Mouse (Mus musculus) forebrain, embryonic 13.5 days (tissue): ENCODE results near the gene BC029722. TPM values are rescaled to one million over a fixed set of nuclear protein-coding genes. Genes with fewer than 3 reads are reported as not detected.

Experiments
- ATAC-seq: fragments of 200-750 bp; cut with Nextera tagmentation; 2 replicates; pipeline ENCODE4 v1.8.0; 2017
- H3K27ac ChIP-seq: fragments of 300-500 bp; sonication (generic); 2 replicates; pipeline ENCODE4 v1.5.1; 2015; ENCODE audit warnings: inconsistent platforms, mild to moderate bottlenecking, moderate library complexity
- H3K27me3 ChIP-seq: fragments of 300-500 bp; sonication (generic); 2 replicates; pipeline ENCODE4 v1.6.1; 2015; ENCODE audit warnings: mild to moderate bottlenecking, inconsistent platforms
- H3K36me3 ChIP-seq: fragments of 300-500 bp; sonication (generic); 2 replicates; pipeline ENCODE4 v1.6.1; 2015; ENCODE audit warnings: mild to moderate bottlenecking, inconsistent platforms; ENCODE audit not compliant: poor library complexity, severe bottlenecking
- H3K4me1 ChIP-seq: fragments of 300-500 bp; sonication (generic); 2 replicates; pipeline ENCODE4 v1.6.1; 2015; ENCODE audit warnings: inconsistent platforms
- H3K4me2 ChIP-seq: fragments of 300-500 bp; sonication (generic); 2 replicates; pipeline ENCODE4 v1.6.1; 2015; ENCODE audit warnings: inconsistent platforms, mild to moderate bottlenecking, moderate library complexity
- H3K4me3 ChIP-seq: fragments of 300-500 bp; sonication (generic); 2 replicates; pipeline ENCODE4 v1.5.1; 2015; ENCODE audit warnings: mild to moderate bottlenecking, inconsistent platforms
- H3K9ac ChIP-seq: fragments of 300-500 bp; sonication (generic); 2 replicates; pipeline ENCODE4 v1.6.1; 2015; ENCODE audit warnings: mild to moderate bottlenecking, inconsistent platforms
- H3K9me3 ChIP-seq: fragments of 300-500 bp; sonication (generic); replicated peaks from 2 replicates; pipeline ENCODE4 v1.6.1; 2016; ENCODE audit warnings: inconsistent platforms
- WGBS: fragments of 180-500 bp; shearing (Covaris S2); methylation state at CpG from one replicate; pipeline ENCODE4 v1.1.7; 2015; 5-methylcytosine and 5-hydroxymethylcytosine counted together
- polyA plus RNA-seq: library from polyadenylated mRNA; unstranded; fragments of >200 nt; fragmentation: Nextera tagmentation; extraction: Ambion mirVana; gene quantifications from 2 replicates; pipeline ENCODE4 v1.2.1, GENCODE M21; 2015

BC029722 gene
- polyA plus RNA-seq, 1 experiment from 2014 or later: 19.4 TPM

DNA sequence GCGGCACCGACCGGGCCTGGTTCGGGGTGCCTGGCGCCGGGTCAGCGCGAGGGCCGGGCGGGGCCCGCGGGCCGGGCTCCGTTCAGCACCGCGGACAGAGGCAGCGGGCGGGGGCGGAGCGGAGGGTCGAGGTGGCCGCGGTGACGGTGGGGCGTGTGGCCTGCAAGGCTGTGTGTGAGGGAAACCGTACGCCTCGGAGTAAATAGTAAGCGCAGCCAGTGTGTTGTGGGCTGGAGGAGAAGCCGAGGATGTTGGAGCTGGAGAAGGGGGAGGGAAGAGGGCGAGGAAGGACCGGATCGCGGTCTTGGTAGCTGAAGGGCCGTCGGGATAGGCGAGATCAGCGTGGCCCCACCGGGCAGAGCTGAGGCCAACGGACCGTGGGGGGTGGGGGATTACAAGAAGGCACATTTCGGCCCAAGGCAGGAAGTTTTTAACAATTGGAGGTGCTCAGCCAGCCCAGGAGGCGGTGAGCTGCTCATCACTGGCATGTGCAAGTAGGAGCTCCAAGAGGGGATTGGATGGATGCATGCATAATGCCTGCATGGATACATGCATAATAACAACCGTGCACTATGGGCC is 43.5 kb downstream of the BC029722 start:
- no peaks in the 10 kb centered on the region for H3K36me3 ChIP-seq
- under 1% methylated on average over 43 of the region's 44 CpGs for WGBS
- peak overlapping the region; percentile 91 for H3K9ac ChIP-seq
- H3K4me3 ChIP-seq: peak overlapping the region; percentile 71
- ATAC-seq: peak; percentile 78
- no peaks in the 10 kb centered on the region for H3K9me3 ChIP-seq
- peaks cover 28% of the 10 kb centered on the region for H3K4me1 ChIP-seq
- peak overlapping the region; percentile 81 for H3K4me2 ChIP-seq
- H3K27ac ChIP-seq: peak overlapping the region; percentile 61
- H3K27me3 ChIP-seq: peaks cover 47% of the 10 kb centered on the region

DNA sequence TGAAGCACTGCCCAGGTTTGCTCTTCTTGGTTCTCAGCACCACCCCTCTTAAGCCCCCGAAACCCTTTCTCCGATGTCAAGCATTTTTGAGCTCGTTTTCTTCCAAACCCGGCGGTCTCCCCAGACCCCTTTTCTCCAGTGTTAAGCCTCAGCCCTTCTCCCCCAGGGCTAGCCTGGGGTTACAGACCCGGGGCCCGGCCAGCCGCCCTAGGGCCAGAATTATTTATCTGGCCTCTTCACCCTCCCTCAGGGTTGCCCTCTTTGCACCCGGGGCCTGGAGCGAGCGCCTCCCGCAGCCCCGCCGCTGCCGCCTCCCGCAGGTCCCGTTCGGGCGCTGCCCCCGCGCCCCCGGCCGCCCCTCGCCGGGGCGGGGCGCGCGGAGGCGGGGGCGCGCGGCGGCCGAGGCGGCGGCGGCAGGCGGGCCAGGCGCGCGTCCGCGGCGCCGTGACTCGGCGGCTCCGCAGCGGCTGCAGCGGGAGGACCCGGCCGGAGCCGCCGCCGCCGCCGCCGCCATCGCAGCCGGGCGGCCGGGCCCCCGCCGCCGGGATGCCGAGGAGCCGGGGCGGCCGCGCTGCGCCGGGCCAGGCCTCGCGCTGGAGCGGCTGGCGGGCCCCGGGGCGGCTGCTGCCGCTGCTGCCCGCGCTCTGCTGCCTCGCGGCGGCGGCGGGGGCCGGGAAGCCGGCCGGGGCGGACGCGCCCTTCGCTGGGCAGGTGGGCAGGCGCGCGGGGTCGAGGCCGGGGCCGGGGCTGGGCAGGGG is 44.1 kb downstream of the BC029722 start, which contains the start of gene Mmp24:
Gene Mmp24, plus strand, starts transcription at position 416 of the 758 bp plus-strand sequence.
- no peak for ATAC-seq
- Histone ChIP-seq H3K27me3 (peaks cover 47% of the 10 kb centered on the region), H3K4me2 (peak within 1 kb of the TSS; percentile 81), H3K36me3 (no peaks in the 10 kb centered on the region), H3K4me3 (peak within 1 kb of the TSS; percentile 71), H3K4me1 (peaks cover 28% of the 10 kb centered on the region), H3K9ac (peak within 1 kb of the TSS; percentile 91), H3K27ac (peak within 1 kb of the TSS; percentile 61), H3K9me3 (no peaks in the 10 kb centered on the region)
- 2% methylated on average over 75 of the region's 100 CpGs for WGBS

DNA sequence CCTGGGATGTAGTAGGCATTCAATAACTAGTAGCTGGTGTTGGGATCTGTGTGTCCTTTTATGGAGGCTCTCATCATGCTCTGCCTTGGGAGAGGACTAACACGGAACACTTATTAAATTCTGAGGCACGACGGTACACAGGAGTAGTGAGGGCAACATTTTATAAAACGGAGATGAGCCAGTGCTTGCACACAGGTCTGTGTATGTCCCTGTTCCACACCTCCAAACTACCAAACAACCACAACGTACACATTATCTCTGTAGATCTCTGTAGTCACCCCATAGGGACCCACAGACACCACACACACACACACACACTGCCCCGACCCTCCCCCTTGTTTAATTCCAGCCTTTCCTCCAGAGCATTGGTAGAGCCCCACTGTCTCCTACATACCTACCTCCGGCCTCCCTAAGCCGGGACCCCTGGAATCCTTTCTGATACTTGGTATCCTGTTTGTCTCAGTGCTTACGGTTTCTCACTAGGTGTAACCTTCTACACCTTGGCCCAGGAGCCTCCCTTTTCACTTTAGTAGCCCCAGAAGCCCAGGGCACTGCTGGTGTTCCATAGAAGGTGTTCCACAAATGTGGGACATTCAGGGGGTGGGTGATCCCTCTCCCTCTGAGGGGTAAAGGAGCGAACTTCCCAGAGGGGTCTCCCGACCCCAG is 44.8 kb downstream of the BC029722 start:
- Histone ChIP-seq H3K4me2 (peak overlapping the region; percentile 81), H3K27me3 (peaks cover 47% of the 10 kb centered on the region), H3K4me1 (peaks cover 25% of the 10 kb centered on the region), H3K36me3 (no peaks in the 10 kb centered on the region), H3K9ac (peak overlapping the region; percentile 91; the same call in 1 of the 2 replicates), H3K4me3 (peak overlapping the region; percentile 71), H3K9me3 (no peaks in the 10 kb centered on the region), H3K27ac (no peak overlapping the region)
- 63% methylated on average over 11 of the region's 11 CpGs for WGBS
- ATAC-seq: no peak

DNA sequence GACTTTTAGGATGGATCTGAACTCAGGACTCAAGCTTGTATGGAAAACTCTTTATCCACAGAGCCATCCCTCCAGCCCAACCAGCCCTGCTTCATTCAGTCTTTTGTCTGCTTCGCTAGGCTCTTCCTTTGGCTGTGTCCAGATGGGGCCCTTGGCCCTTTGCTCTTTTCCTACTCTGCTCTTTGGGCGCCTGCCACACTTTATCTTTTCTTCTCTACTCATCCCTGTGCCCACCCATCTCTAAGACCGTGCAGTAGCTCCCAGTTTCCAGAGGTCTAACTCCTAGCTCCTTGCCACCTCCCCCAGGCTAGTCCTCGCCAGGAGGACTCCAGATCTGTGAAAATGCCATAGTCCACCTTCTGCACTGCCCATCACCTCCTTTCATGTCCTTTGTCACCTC is 45.6 kb downstream of the BC029722 start:
- peaks cover 50% of the 10 kb centered on the region for H3K27me3 ChIP-seq
- H3K4me2 ChIP-seq: no peak overlapping the region
- WGBS: 63% methylated on average over 4 of the region's 4 CpGs

More for the DNA sequence above, 45.6 kb downstream of the BC029722 start:
- Histone ChIP-seq H3K36me3 (no peaks in the 10 kb centered on the region), H3K9ac (no peak overlapping the region), H3K4me3 (no peak overlapping the region), H3K4me1 (peaks cover 20% of the 10 kb centered on the region), H3K27ac (no peak overlapping the region), H3K9me3 (no peaks in the 10 kb centered on the region)
- ATAC-seq: no peak

Other genes starting within 250 kb of the BC029722 start
- gene Gss, start 226.6 kb downstream of the BC029722 start, polyA plus RNA-seq: 16.7 and 18.7 TPM in 2 replicates
- 0.28 and 0.61 TPM in 2 replicates for gene Myh7b, start 208.2 kb downstream of the BC029722 start, polyA plus RNA-seq
- gene Trpc4ap, start 127.0 kb downstream of the BC029722 start, polyA plus RNA-seq: 142 and 144 TPM in 2 replicates
- 35.1 and 38.6 TPM in 2 replicates for gene Edem2, start 90.0 kb downstream of the BC029722 start, polyA plus RNA-seq
- gene Gm17581, start 83.6 kb downstream of the BC029722 start, polyA plus RNA-seq: not detected in 2 replicates
- 1.6 and 2.0 TPM in 2 replicates for gene Procr, start 68.3 kb downstream of the BC029722 start, polyA plus RNA-seq
- 5.1 and 5.8 TPM in 2 replicates for gene Mmp24, start 44.1 kb downstream of the BC029722 start, polyA plus RNA-seq
- 164 and 171 TPM in 2 replicates for gene Eif6, start 7.5 kb upstream of the BC029722 start, polyA plus RNA-seq
- gene Fam83c, start 15.4 kb upstream of the BC029722 start, polyA plus RNA-seq: 0.35 and 0.54 TPM in 2 replicates
- 69.9 and 73.5 TPM in 2 replicates for gene Uqcc1, start 110.9 kb upstream of the BC029722 start, polyA plus RNA-seq
- gene Gm15557, start 121.3 kb upstream of the BC029722 start, polyA plus RNA-seq: not detected in 2 replicates
- 2.4 and 4.0 TPM in 2 replicates for gene Gdf5, start 125.9 kb upstream of the BC029722 start, polyA plus RNA-seq
- 23.1 and 25.4 TPM in 2 replicates for gene Cep250, start 137.0 kb upstream of the BC029722 start, polyA plus RNA-seq
- 1.3 TPM in 2 replicates for gene 6430550D23Rik, start 188.6 kb upstream of the BC029722 start, polyA plus RNA-seq
- 264 and 293 TPM in 2 replicates for gene Ergic3, start 188.6 kb upstream of the BC029722 start, polyA plus RNA-seq
- not detected in 2 replicates for gene Fer1l4, start 233.5 kb upstream of the BC029722 start, polyA plus RNA-seq
- 5.2 and 7.0 TPM in 2 replicates for gene Spag4, start 245.7 kb upstream of the BC029722 start, polyA plus RNA-seq